ENCODE assay signal across 18 mouse cellular contexts in genomic region chr1:84157790-84158189, GRCm38 (mm10).
"Had no signal": no experiment of that assay in that cellular context is flagged by ENCODE, and none has a peak within 500 bp of the region (broad histone marks: within the 10 kb centered on the region; RNA-seq: fewer than 3 reads in every experiment).

No protein-coding gene starts in this region.

- H3K27ac ChIP-seq: lung, embryonic 15.5 days; macrophage; midbrain, embryonic 13.5 days; midbrain, embryonic 15.5 days; neural tube, embryonic 12.5 days; stomach, embryonic 15.5 days; stomach, postnatal 0 days had no signal

- H3K9me3 ChIP-seq: lung, embryonic 15.5 days; midbrain, embryonic 13.5 days; midbrain, embryonic 15.5 days; neural tube, embryonic 12.5 days; stomach, embryonic 15.5 days had no signal

- H3K36me3 ChIP-seq: lung, embryonic 15.5 days; midbrain, embryonic 13.5 days; midbrain, embryonic 15.5 days; neural tube, embryonic 12.5 days; stomach, embryonic 15.5 days had no signal

- H3K4me2 ChIP-seq: lung, embryonic 15.5 days; midbrain, embryonic 11.5 days; midbrain, embryonic 13.5 days; midbrain, embryonic 15.5 days; neural tube, embryonic 12.5 days; stomach, embryonic 15.5 days had no signal

- DNase-seq: liver, postnatal 0 days; lung, adult 2 months; lung, postnatal 14 days; lung, postnatal 36 days; right cerebral cortex, postnatal 14 days; thymus, adult 2 months; thymus, postnatal 25 days; thymus, postnatal 4 days had no signal

- H3K27me3 ChIP-seq: lung, embryonic 15.5 days; megakaryocyte, embryonic 14.5 days; midbrain, embryonic 13.5 days; midbrain, embryonic 15.5 days; neural tube, embryonic 12.5 days; stomach, embryonic 15.5 days had no signal

- H3K4me3 ChIP-seq: lung, embryonic 15.5 days; megakaryocyte, embryonic 14.5 days; midbrain, embryonic 13.5 days; midbrain, embryonic 15.5 days; neural tube, embryonic 12.5 days; stomach, embryonic 15.5 days had no signal

- H3K9ac ChIP-seq: liver, postnatal 0 days; lung, embryonic 15.5 days; midbrain, embryonic 13.5 days; midbrain, embryonic 15.5 days; neural tube, embryonic 12.5 days; stomach, embryonic 15.5 days had no signal

- H3K4me1 ChIP-seq: lung, embryonic 15.5 days; megakaryocyte, embryonic 14.5 days; neural tube, embryonic 12.5 days; stomach, embryonic 15.5 days had no signal

- ATAC-seq: liver, postnatal 0 days; lung, postnatal 0 days; midbrain, embryonic 13.5 days; midbrain, embryonic 15.5 days had no signal
